Mouse (Mus musculus) forebrain, postnatal 0 days (tissue): ENCODE data around the gene Fmnl1. TPM values are rescaled to one million over a fixed set of nuclear protein-coding genes. Genes with fewer than 3 reads are reported as not detected.
A peak's percentile ranks its signal among the peaks of the same experiment; 100 is the strongest.

Source experiments
- ATAC-seq: fragments of 200-750 bp; cut with Nextera tagmentation; 2 replicates; pipeline ENCODE4 v1.8.0; 2017; ENCODE audit warnings: mild to moderate bottlenecking, moderate library complexity
- DNase-seq: peaks from one replicate; pipeline ENCODE4 v3.0.0-alpha.2; 2015
- H3K27ac ChIP-seq: fragments of 300-500 bp; sonication (generic); 2 replicates; pipeline ENCODE4 v1.5.1; 2014; ENCODE audit warnings: low read depth, mild to moderate bottlenecking, antibody characterized with exemption, low read length, moderate library complexity, mixed read lengths
- H3K27me3 ChIP-seq: fragments of 300-500 bp; sonication (generic); 2 replicates; pipeline ENCODE4 v1.6.1; 2014; ENCODE audit warnings: mild to moderate bottlenecking, low read length, mixed read lengths; ENCODE audit not compliant: insufficient read depth
- H3K36me3 ChIP-seq: fragments of 300-500 bp; sonication (generic); 2 replicates; pipeline ENCODE4 v1.6.1; 2014; ENCODE audit warnings: mild to moderate bottlenecking, moderate library complexity; ENCODE audit not compliant: insufficient read depth
- H3K4me1 ChIP-seq: fragments of 300-500 bp; sonication (generic); 2 replicates; pipeline ENCODE4 v1.6.1; 2014; ENCODE audit warnings: antibody characterized with exemption; ENCODE audit not compliant: insufficient read depth
- H3K4me2 ChIP-seq: fragments of 300-500 bp; sonication (generic); 2 replicates; pipeline ENCODE4 v1.6.1; 2014; ENCODE audit warnings: low read depth, mild to moderate bottlenecking, moderate library complexity
- H3K4me3 ChIP-seq: fragments of 300-500 bp; sonication (generic); 2 replicates; pipeline ENCODE4 v1.5.1; 2014; ENCODE audit warnings: low read depth, low read length, mixed read lengths
- H3K9ac ChIP-seq: fragments of 300-500 bp; sonication (generic); 2 replicates; pipeline ENCODE4 v1.6.1; 2014; ENCODE audit warnings: mild to moderate bottlenecking
- H3K9me3 ChIP-seq: fragments of 300-500 bp; sonication (generic); 2 replicates; pipeline ENCODE4 v1.6.1; 2016; ENCODE audit warnings: low read length
- CTCF ChIP-seq: sonication (generic); IDR thresholded peaks from 2 replicates; pipeline ENCODE4 v1.5.1; 2016; ENCODE audit warnings: antibody characterized with exemption, control low read depth, low read depth
- WGBS: fragments of 180-500 bp; shearing (Covaris S2); extraction: QIAGEN DNeasy Blood & Tissue Kit; methylation state at CpG from one replicate; pipeline ENCODE4 v1.1.7; 2014; 5-methylcytosine and 5-hydroxymethylcytosine counted together
- polyA plus RNA-seq: library from polyadenylated mRNA; unstranded; fragments of >200 nt; fragmentation: Nextera tagmentation; extraction: Ambion mirVana; gene quantifications from 2 replicates; pipeline ENCODE4 v1.2.1, GENCODE M21; 2015
- total RNA-seq: library from RNA; depleted of rRNA; stranded (reverse); fragments of >200 nt; gene quantifications from 2 replicates; pipeline ENCODE4 v1.2.3, GENCODE M21; 2014

Fmnl1 gene
- total and polyA plus RNA-seq, 2 experiments from 2014 or later: 7.1 to 9.4 TPM

DNA sequence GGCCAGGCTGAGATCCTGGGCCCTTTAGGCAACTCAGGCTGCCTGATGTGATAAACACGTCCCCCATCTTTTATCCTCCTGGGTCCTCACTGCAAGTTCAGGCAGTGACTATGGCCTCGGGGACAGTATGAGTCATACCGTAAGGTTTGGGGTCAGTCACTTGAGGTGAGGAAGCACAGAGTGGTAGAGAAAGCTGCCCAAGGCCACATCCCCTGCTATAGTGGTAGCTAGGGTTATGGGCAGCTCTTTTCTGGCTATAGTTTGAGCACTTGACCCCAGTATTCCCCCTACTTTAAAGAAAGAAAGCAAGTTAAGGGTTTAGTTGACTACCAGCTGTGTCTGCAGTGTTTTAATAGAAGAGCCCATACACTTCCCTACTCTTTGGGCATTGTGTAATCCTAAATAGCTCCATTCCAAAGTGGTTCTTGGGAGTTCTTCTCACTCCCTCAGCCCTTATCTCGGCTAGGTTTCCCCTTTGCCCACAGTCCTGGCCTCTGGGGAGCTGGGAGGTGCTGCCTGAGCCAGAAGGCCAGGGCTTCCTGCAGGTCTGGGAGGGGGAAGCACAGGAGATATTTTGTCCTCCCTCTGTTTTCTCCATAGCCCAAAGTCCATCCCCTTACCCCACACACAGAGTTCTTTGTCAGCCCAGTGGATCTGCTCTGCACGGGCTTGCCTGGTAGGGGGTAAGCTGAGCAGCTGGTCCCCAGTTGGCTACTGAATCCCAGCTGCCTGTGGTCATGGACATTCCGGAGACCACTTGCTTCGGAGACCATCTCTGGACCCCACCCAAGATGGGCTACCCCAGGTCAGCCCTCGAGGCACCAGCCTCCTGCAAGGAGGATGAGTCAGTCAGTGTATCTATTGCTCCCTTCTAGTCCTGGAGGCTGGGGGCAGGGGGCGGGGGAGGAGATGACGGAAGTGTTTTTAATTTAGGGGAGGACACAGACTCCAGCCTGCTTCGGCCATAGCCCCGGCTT, 26.3 kb upstream of the Fmnl1 start:
- H3K36me3 ChIP-seq: peaks cover 7% of the 10 kb centered on the region
- no peak for TF ChIP-seq CTCF
- 0 out of 2 replicates have a peak, but pooled peaks cover 4% of the 10 kb centered on the region for H3K4me1 ChIP-seq
- ATAC-seq: no peak
- 48% methylated on average over 12 of the region's 12 CpGs for WGBS
- no peak overlapping the region for H3K4me3 ChIP-seq
- no peaks in the 10 kb centered on the region for H3K27me3 ChIP-seq
- no peak overlapping the region for H3K4me2 ChIP-seq
- no peak for DNase-seq
- H3K27ac ChIP-seq: no peak overlapping the region
- H3K9ac ChIP-seq: no peak overlapping the region
- no peaks in the 10 kb centered on the region for H3K9me3 ChIP-seq

DNA sequence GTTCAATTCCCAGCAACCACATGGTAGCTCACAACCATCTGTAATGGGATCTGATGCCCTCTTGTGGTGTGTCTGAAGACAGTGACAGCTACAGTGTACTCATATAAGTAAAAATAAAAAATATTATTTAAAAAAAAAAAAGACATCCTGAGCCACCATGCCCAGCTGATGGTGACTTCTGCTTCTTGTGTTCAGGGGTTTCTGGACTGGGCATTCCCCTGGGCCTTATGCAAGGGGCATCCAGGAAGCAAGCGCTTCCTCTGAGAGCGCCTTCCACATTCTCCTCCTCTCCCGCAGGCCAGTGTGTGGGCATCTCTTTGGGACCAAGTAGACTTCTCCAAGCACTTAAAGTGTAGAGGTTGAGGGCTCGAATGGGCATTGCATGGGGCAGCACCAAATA, 24.5 kb upstream of the Fmnl1 start:
- Histone ChIP-seq H3K27ac (no peak overlapping the region), H3K27me3 (no peaks in the 10 kb centered on the region), H3K4me1 (0 out of 2 replicates have a peak, but pooled peaks cover 4% of the 10 kb centered on the region), H3K4me3 (no peak overlapping the region), H3K9ac (no peak overlapping the region), H3K36me3 (no peaks in the 10 kb centered on the region), H3K9me3 (no peaks in the 10 kb centered on the region), H3K4me2 (no peak overlapping the region)
- WGBS: 89% methylated on average over 4 of the region's 4 CpGs
- TF ChIP-seq CTCF: no peak
- ATAC-seq: no peak
- DNase-seq: no peak

DNA sequence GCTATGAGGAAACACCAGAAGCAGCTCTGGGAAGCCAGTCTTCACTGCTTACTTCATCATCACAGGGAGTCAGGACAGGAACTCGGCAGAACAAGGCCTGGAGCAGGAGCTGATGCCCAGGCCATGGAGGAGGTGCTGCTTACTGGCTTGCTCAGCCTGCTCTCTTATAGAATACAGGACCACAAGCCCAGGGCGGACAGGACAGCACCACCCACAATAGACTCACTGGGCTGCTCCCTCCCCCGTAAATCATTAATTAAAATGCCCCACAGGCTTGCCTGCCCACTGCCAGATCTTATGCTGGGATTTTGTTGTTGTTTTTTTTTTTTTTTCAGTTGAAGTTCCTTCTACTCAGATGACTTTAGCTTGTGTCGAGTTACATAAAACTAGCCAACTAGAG, 23.1 kb upstream of the Fmnl1 start:
- TF ChIP-seq CTCF: no peak
- H3K9ac ChIP-seq: no peak overlapping the region
- no peaks in the 10 kb centered on the region for H3K27me3 ChIP-seq
- no peaks in the 10 kb centered on the region for H3K36me3 ChIP-seq
- 57% methylated on average over 4 of the region's 4 CpGs for WGBS
- H3K27ac ChIP-seq: no peak overlapping the region
- H3K4me2 ChIP-seq: no peak overlapping the region
- 0 out of 2 replicates have a peak, but pooled peaks cover 4% of the 10 kb centered on the region for H3K4me1 ChIP-seq
- DNase-seq (no peak), ATAC-seq (no peak)
- H3K4me3 ChIP-seq: no peak overlapping the region
- H3K9me3 ChIP-seq: no peaks in the 10 kb centered on the region

DNA sequence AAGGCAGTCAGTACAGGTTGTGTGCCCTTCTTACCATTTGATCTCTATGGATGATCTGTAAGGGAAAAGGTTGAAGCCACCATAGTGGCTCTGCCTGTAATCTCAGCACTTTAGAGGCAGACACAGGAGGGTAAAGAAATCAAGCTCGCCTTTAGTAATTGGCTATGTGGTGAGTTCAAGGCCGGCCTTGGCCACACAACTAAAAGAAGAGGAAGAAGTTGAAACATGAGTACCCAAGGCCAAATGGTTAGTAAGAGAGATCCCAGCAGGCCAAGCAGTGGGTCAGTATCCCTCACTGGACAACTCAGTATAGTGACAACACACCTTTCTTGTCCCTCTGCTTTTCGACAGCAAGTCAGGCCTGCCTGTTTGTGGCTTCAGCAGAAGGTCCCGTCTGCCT, 21.1 kb upstream of the Fmnl1 start:
- no peak overlapping the region for H3K4me3 ChIP-seq
- H3K27ac ChIP-seq: no peak overlapping the region
- no peaks in the 10 kb centered on the region for H3K36me3 ChIP-seq
- DNase-seq (no peak), ATAC-seq (no peak)
- H3K4me2 ChIP-seq: no peak overlapping the region
- no peak overlapping the region for H3K9ac ChIP-seq
- no peaks in the 10 kb centered on the region for H3K9me3 ChIP-seq
- WGBS: 95% methylated on average over 4 of the region's 4 CpGs
- no peak for TF ChIP-seq CTCF
- no peaks in the 10 kb centered on the region for H3K4me1 ChIP-seq
- no peaks in the 10 kb centered on the region for H3K27me3 ChIP-seq

DNA sequence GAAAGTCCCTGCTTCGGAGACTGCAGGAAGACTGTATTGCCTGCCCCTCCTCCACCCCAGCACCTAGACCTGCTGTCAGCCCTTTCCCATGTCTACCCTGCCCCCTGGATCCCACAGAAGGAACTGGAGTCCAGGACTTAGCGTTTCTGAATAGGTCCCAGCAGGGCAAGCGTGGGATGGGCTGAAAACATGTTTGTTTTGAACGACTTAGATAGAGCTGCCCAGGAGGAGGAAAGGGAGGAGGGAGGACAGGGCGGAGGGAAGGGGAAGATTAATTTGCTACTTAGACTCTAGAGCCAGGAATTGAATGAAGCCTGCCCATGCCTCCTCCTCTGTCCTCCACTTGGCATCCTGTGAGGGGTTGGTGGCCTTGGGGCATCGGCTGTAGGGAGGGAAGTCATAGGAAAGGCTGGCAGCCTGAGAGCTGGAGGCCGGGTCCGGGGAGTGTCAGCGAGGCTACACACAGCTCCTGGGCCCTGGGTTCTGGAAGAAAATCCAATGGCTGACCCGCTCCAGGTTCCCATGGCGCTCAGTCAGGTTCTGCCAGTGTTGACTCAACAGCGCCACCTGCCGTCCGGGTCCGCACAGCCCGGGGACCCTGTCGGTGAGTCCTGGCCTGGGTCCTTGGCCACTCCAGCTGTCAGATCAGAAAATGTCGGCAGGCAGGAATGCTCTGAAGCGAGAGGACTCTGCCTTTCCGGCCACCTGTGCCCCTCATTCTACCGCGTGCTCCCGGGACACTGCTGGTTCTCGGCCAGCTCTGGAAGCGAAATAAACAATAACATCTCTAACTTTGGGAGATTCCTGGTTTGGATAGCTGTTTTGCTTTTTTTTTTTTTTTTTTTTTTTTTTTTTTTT, 12.1 kb upstream of the Fmnl1 start:
- no peaks in the 10 kb centered on the region for H3K27me3 ChIP-seq
- no peaks in the 10 kb centered on the region for H3K9me3 ChIP-seq
- no peak overlapping the region for H3K27ac ChIP-seq
- no peaks in the 10 kb centered on the region for H3K36me3 ChIP-seq
- H3K4me2 ChIP-seq: peak overlapping the region; percentile 43
- DNase-seq: peak; percentile 84
- ATAC-seq: peak; percentile 95
- no peaks in the 10 kb centered on the region for H3K4me1 ChIP-seq
- 0 out of 2 replicates have a peak overlapping the region, but pooled peaks have one; percentile 12 for H3K4me3 ChIP-seq
- WGBS: 2% methylated on average over 25 of the region's 25 CpGs
- no peak overlapping the region for H3K9ac ChIP-seq
- TF ChIP-seq CTCF: peak; percentile 88

DNA sequence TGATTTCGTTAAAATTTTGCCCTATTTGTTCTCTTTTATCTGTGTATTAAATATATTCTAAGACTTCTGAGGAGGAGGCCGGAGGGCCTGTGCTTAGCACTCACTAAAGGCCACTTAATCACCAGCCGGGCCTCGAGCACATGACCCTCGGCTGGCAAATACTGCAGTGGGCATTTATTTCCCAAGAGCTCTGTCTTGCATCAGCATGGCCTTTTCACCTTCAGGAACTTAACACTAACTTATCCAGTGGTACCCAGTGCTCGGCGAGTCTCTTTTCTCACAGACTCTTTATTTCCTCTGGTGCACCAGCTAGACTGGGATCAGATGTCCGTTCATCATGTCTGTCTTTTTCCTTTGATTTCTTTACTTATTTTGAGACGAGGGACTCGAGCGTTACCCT, 10.2 kb upstream of the Fmnl1 start:
- H3K4me3 ChIP-seq: no peak overlapping the region
- H3K4me2 ChIP-seq: no peak overlapping the region
- H3K4me1 ChIP-seq: no peaks in the 10 kb centered on the region
- H3K27me3 ChIP-seq: no peaks in the 10 kb centered on the region
- 90% methylated on average over 11 of the region's 11 CpGs for whole genome bisulfite sequencing
- no peak overlapping the region for H3K27ac ChIP-seq
- no peaks in the 10 kb centered on the region for H3K9me3 ChIP-seq
- no peak overlapping the region for H3K9ac ChIP-seq
- H3K36me3 ChIP-seq: no peaks in the 10 kb centered on the region
- ATAC-seq (no peak), DNase-seq (no peak)
- no peak for TF ChIP-seq CTCF
